Mouse (Mus musculus) kidney, postnatal 36 days (tissue): Measurements from ENCODE around the gene Thy1.

Source experiments
- DNase-seq, 2 experiments: peaks; one replicate each; pipeline ENCODE4 v3.0.0; 2021 to 2022; ENCODE audit warnings: mixed read lengths in 2 of 2

The Thy1 gene

GRCm38 (mm10) chr9:44033957-44034727 is 9.0 kb upstream of the Thy1 start:
- DNase-seq, result no peak

- no peak for DNase-seq
Measured at GRCm38 (mm10) chr9:44037106-44037505, 6.1 kb upstream of the Thy1 start.

- DNase-seq, result no peak
Measured at GRCm38 (mm10) chr9:44041511-44042395, 1.4 kb upstream of the Thy1 start.

DNA sequence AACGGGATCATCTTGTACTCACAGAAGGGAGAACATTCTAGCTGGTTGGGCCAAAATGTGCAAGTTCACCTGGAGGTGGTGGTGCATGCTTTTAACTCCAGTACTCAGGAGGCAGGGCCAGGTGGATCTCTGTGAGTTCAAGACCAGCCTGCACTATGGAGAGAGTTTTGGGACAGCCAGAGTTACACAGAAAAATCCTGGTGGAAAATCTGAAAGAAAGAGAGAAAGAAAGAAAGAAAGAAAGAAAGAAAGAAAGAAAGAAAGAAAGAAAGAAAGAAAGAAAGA is 846 bp upstream of the Thy1 start:
- no peak for DNase-seq

- no peak for DNase-seq
Measured at GRCm38 (mm10) chr9:44043708-44044425, 683 bp downstream of the Thy1 start.

DNA sequence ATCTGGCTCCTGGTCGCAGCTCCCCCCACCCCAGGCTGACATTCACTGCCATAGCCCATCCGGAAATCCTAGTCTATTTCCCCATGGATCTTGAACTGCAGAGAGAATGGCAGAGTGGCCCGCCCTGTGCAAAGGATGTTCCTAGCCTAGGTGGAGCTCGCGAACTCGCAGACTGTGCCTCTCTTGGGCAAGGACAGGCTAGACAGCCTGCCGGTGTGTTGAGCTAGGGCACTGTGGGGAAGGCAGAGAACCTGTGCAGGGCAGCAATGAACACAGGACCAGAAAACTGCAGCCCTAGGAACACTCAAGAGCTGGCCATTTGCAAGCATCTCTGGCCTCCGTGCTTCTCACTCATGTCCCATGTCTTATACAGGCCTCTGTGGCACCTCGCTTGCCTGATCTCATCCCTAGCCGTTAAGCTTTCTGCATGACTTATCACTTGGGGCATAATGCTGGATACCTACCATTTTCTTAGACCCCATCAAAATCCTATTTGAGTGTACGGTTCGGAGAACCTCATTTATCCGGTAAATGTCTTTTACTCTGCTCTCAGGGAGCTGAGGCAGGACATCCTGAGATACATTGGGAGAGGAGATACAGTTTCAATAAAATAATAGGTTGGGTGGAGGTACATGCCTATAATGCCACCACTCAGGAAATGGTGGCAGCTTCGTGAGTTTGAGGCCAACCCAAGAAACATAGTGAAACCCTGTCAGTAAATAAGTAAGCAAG is 1.4 kb downstream of the Thy1 start:
- DNase-seq, result no peak

- DNase-seq, result no peak
Measured at GRCm38 (mm10) chr9:44045158-44045883, 2.1 kb downstream of the Thy1 start.

GRCm38 (mm10) chr9:44045884-44046272 is 2.7 kb downstream of the Thy1 start:
- DNase-seq, result no peak

DNA sequence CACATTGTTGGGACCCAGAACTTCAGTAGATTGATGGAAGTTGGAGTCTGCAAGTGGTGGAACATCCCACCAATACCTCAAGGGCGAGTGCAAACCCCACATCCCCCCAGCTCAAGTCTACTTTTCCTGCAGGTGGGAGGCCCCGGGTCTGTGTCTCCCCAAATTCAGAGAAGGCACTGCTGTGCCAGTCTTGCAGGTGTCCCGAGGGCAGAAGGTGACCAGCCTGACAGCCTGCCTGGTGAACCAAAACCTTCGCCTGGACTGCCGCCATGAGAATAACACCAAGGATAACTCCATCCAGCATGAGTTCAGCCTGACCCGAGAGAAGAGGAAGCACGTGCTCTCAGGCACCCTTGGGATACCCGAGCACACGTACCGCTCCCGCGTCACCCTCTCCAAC is 3.2 kb downstream of the Thy1 start:
- peak in 1 of 2 experiments; percentile 56 for DNase-seq

GRCm38 (mm10) chr9:44047071-44047470 is 3.9 kb downstream of the Thy1 start:
- DNase-seq, result no peak

DNA sequence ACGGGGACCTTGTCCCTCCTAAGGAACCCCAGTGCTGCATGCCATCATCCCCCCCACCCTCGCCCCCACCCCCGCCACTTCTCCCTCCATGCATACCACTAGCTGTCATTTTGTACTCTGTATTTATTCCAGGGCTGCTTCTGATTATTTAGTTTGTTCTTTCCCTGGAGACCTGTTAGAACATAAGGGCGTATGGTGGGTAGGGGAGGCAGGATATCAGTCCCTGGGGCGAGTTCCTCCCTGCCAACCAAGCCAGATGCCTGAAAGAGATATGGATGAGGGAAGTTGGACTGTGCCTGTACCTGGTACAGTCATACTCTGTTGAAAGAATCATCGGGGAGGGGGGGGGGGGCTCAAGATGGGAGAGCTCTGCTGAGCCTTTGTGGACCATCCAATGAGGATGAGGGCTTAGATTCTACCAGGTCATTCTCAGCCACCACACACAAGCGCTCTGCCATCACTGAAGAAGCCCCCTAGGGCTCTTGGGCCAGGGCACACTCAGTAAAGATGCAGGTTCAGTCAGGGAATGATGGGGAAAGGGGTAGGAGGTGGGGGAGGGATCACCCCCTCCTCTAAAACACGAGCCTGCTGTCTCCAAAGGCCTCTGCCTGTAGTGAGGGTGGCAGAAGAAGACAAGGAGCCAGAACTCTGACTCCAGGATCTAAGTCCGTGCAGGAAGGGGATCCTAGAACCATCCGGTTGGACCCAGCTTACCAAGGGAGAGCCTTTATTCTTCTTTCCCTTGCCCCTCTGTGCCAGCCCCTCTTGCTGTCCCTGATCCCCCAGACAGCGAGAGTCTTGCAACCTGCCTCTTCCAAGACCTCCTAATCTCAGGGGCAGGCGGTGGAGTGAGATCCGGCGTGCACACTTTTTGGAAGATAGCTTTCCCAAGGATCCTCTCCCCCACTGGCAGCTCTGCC is 4.6 kb downstream of the Thy1 start:
- DNase-seq, result no peak

DNA sequence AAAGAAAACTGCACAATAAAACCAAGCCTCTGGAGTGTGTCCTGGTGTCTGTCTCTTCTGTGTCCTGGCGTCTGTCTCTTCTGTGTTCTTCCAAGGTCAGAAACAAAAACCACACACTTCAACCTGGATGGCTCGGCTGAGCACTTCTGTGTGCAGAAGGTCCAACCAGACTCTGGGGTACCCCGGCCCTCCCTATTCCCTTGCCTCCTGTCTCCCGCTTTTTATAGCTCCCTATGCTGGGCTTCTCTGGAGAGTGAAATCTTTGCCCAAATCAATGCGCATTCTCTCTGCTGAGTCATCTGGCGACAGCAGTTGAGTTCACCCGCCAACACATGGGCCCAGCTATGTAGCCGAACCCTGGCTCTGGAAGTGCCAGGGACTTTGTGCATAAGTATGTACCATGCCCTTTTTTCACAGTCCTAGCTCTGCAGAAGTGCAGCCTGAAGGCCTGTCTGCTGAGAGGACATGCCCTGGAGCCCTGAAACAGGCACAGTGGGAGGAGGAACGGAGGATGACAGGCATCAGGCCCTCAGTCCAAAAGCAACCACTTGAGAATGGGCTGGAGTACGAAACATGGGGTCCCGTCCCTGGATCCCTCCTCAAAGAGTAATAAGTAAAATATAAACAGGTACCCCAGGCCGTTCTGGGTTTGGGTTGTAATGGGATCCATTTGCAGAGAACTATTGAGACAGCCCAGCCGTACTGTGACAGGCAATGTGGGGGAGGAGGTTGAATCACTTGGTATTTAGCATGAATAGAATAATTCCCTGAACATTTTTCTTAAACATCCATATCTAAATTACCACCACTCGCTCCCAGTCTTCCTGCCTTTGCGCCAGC is 5.6 kb downstream of the Thy1 start:
- DNase-seq, result no peak

DNA sequence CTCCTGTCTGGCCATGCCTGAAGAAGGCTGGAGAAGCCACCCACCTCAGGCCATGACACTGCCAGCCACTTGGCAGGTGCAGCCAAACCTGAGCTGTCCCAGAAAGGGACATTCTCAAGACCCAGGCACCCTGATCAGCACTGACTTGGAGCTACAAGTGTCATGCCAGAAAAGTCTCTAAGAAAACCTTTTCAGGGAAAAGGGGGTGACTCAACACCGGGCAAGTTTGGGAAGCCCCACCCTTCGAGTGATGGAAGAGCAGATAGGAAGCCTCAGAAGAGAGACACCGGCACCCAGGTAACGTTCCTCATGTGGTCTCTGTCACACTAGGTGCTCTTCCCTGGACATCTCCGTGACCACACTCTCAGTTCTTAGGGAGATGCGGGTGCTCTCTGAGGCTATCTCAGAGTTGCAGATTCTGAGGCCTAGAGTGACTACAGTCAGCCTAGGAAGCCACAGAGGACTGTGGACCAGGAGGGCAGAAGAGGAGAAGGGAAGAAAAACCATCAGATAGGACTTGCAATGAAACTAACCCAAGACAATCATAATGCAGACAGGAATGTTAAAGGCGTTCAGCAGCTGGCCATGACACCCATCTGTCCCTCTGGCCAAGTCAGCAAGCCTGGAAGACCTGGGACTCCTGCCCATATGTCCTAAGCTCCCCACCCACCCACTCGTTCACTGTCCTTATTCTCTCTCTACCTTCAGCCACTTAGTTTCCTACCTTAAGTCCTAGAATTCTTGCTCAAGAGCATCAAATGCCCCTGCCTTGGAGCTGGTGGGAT is 6.4 kb downstream of the Thy1 start:
- no peak for DNase-seq

DNA sequence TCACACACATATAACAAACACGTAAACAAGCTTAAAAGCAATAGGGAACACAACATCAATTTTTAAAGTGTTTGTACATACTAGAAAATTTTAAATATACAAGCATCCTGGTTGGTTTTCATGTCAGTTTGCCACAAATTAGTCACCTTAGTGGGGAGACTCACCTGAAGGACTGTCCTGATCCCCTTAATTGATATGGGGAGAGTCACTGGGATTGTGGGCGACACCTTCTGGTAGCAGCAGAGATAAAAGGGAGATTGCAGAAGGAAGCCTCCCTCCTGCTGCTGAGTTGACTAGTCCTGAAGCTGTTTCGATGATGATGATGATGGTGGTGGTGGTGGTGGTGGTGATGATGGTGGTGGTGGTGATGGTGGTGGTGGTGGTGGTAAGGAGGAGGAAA is 9.7 kb downstream of the Thy1 start:
- no peak for DNase-seq

GRCm38 (mm10) chr9:44053936-44054335 is 10.8 kb downstream of the Thy1 start:
- DNase-seq, result no peak

DNA sequence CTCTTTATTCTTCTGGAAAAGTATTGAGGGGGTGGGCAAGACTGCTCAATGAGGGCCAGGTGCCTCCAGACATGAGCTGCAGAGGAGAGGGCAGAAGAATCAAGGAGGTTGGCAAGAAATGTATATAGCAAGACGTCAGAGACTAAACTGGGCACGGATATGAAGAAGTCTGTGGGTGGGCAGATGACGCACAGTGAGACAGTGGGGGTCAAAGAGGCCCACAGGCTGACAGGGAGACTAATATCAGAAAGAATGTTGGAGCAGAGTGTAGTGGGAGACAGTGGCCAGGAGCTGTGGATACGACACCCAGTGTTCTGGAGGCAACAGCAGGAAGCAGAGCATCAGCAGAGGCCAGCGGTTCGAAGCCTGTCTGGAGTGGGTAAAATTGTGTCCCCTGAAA is 15.4 kb downstream of the Thy1 start:
- no peak for DNase-seq

GRCm38 (mm10) chr9:44065177-44065576 is 22.0 kb downstream of the Thy1 start:
- no peak for DNase-seq

DNA sequence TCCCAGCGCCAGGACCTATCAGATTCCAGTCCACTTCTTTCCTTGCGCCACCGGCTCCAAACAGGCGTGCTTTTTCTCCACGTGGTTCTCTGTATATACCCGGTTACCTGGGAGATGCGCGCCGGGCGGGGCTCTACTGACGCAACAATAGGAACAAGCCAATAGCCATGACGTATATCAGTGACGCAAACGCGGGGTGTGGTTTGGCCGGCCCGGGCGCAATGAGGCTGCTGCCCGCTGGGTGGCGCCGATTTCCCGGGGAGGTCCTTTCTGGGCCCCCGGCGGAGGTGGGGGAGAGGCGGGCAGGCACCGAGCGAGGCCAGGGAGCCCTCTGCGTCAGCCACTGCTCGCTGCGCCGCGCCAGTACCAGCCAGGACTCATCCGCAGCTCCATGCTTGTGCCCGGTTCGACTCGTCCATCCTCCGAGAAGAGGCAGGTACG is 23.6 kb downstream of the Thy1 start, which contains the start of gene Usp2:
Gene Usp2, plus strand, starts transcription at position 237 of the 441 bp plus-strand sequence.
- DNase-seq, result peak; percentile 99 to 100
